Mouse (Mus musculus) forebrain, embryonic 12.5 days (tissue): ENCODE results near the gene Rpl4. TPM values are rescaled to one million over a fixed set of nuclear protein-coding genes. Genes with fewer than 3 reads are reported as not detected.
"Not testable (repeated sequence)": the region's sequence is repeated elsewhere in the genome, so short reads cannot be mapped to it uniquely, and the experiment has no call there.

Experiments
- ATAC-seq: fragments of 200-750 bp; cut with Nextera tagmentation; 2 replicates; pipeline ENCODE4 v1.8.0; 2017; ENCODE audit warnings: moderate TSS enrichment; ENCODE audit not compliant: low FRiP score
- H3K27ac ChIP-seq: fragments of 300-500 bp; sonication (generic); 2 replicates; pipeline ENCODE4 v1.5.1; 2016; ENCODE audit warnings: mild to moderate bottlenecking
- H3K27me3 ChIP-seq: fragments of 300-500 bp; sonication (generic); 2 replicates; pipeline ENCODE4 v1.6.1; 2016; ENCODE audit warnings: mild to moderate bottlenecking
- H3K36me3 ChIP-seq: fragments of 300-500 bp; sonication (generic); replicated peaks from 2 replicates; pipeline ENCODE4 v1.6.1; 2016; ENCODE audit warnings: mild to moderate bottlenecking
- H3K4me1 ChIP-seq: fragments of 300-500 bp; sonication (generic); 2 replicates; pipeline ENCODE4 v1.6.1; 2016
- H3K4me2 ChIP-seq: fragments of 300-500 bp; sonication (generic); 2 replicates; pipeline ENCODE4 v1.6.1; 2016; ENCODE audit warnings: mild to moderate bottlenecking, moderate library complexity
- H3K4me3 ChIP-seq: fragments of 300-500 bp; sonication (generic); replicated peaks from 2 replicates; pipeline ENCODE4 v1.5.1; 2016; ENCODE audit warnings: mild to moderate bottlenecking
- H3K9ac ChIP-seq: fragments of 300-500 bp; sonication (generic); 2 replicates; pipeline ENCODE4 v1.6.1; 2016; ENCODE audit warnings: mild to moderate bottlenecking
- H3K9me3 ChIP-seq: fragments of 300-500 bp; sonication (generic); 2 replicates; pipeline ENCODE4 v1.6.1; 2016
- WGBS: fragments of 180-500 bp; shearing (Covaris S2); methylation state at CpG from one replicate; pipeline ENCODE4 v1.1.7; 2016; 5-methylcytosine and 5-hydroxymethylcytosine counted together
- polyA plus RNA-seq: library from polyadenylated mRNA; unstranded; fragments of >200 nt; fragmentation: Nextera tagmentation; extraction: Ambion mirVana; gene quantifications from 2 replicates; pipeline ENCODE4 v1.2.1, GENCODE M21; 2016

Rpl4 gene
- 883 and 905 TPM in 2 replicates for polyA plus RNA-seq

DNA sequence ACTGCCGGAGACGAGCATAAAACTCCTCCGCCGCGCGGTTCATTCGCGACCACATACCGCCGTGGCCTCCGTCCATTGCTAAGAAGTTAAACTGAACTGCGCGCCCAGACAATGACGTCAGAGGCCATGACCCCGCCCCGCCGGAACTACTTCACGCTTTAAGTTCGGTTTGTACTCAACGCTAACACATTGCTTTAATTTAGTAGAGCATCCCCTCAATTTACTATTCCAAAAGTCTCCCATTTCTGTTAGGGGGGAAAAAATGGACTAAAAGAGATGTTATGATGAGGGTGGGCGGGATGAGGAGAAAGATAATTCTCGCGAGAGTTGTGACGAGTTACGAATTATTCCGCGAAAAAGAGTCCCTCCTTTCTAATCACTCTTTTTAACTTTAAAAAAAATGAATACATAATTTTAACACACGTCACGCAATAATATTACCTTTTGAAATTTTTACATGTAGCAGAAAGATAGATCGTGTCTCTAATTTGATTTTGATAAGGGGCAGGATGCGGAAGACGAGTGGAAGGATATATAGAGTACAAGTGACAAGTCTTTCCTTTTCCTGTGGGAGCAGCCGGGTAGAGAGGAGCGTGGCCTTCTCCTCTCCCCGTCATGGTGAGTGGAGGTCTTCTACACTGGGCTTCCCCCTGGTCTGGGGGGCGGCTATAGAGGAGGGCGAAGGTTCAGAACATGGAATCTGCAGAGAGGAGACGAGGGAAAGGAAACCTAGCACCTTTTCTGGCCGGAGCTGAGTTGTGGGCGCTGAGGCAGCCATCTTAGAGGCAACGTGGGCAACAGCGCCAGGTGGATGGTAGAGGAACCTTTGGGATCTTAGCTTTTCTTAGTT, at the start of gene Rpl4, which contains the start of gene Zwilch:
Rpl4 (plus strand) TSS at position 560 of the 850 bp plus-strand sequence.
Zwilch (minus strand) TSS at position 289 of the 850 bp plus-strand sequence.
- H3K4me1 ChIP-seq = peaks cover 27% of the 10 kb centered on the region
- H3K4me3 ChIP-seq = peak within 1 kb of the TSS; percentile 88
- H3K27me3 ChIP-seq = no peaks in the 10 kb centered on the region
- no peaks in the 10 kb centered on the region for H3K9me3 ChIP-seq
- ATAC-seq = peak; percentile 92
- H3K9ac ChIP-seq = peak within 1 kb of the TSS; percentile 88
- H3K36me3 ChIP-seq = peaks cover 35% of the 10 kb centered on the region
- under 1% methylated on average over 42 of the region's 42 CpGs for WGBS
- H3K27ac ChIP-seq = peak within 1 kb of the TSS; percentile 90
- H3K4me2 ChIP-seq = peak within 1 kb of the TSS; percentile 73

DNA sequence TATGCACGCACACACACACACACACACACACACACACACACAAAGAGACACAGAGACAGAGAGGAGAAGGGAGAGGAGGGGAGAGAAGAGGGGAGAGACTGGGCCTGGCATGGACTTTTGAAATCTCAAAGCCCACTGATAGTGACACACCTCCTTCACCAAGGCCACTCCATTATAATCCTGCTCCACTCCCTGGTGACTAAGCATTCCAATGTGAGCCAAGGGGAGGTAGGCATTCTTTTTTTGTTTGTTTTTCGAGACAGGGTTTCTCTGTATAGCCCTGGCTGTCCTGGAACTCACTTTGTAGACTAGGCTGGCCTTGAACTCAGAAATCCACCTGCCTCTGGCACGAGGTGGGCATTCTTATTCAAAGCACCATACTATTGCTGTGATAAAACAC, 48.3 kb upstream of the Rpl4 start:
- H3K4me3 ChIP-seq, H3K36me3 ChIP-seq, H3K9me3 ChIP-seq, H3K9ac ChIP-seq, H3K4me1 ChIP-seq, H3K4me2 ChIP-seq, H3K27ac ChIP-seq, ATAC-seq, H3K27me3 ChIP-seq: not testable (repeated sequence)
- WGBS = 64% methylated on average over 3 of the region's 3 CpGs

DNA sequence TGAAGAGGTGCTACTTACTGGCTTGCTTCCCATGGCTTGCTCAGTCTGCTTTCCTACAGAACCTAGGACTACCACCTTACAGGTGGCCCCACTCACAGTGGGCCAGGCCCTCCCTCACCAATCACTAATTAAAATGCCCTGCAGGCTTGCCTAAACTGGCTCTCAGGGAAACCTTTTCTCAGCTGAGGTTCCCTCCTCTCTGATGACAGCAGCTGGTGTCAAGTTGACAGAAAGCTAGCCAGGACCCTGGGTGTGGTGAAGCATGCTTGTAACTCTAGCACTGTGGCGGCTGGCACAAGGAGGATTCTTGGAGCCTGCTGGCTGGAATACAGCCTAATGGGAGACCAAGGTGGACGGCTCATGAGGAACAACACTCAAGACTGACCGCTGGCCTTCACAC, 47.9 kb upstream of the Rpl4 start:
- Histone ChIP-seq H3K27me3 (no peaks in the 10 kb centered on the region), H3K9me3 (no peaks in the 10 kb centered on the region), H3K9ac (no peak overlapping the region), H3K4me1 (no peaks in the 10 kb centered on the region), H3K4me2 (no peak overlapping the region), H3K4me3 (no peak overlapping the region), H3K27ac (no peak overlapping the region), H3K36me3 (no peaks in the 10 kb centered on the region)
- no peak for ATAC-seq
- WGBS = 77% methylated on average over 3 of the region's 3 CpGs

DNA sequence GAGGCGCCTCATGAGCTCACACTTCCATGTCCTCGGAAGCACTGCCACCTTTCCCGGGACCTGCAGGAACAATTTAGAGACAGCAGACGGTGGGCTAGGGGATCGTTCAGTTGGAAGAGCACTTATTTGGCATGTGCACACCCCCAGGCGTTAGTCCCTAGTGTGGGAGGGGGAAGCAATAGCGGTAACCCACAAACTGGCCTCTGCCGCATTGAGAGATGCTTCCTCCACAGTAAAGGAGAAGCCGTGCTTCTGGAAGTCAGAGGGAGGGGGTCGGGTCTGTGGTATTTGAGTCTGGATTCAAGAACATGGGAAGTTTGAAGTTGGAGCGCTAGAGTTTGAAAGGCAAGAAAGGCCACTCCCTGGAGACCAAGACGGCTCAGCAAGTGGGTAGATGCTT, 47.1 kb upstream of the Rpl4 start:
- no peaks in the 10 kb centered on the region for H3K4me1 ChIP-seq
- H3K27ac ChIP-seq = no peak overlapping the region
- H3K9me3 ChIP-seq = no peaks in the 10 kb centered on the region
- no peaks in the 10 kb centered on the region for H3K27me3 ChIP-seq
- no peak overlapping the region for H3K4me3 ChIP-seq
- H3K9ac ChIP-seq = no peak overlapping the region
- H3K36me3 ChIP-seq = no peaks in the 10 kb centered on the region
- WGBS = 79% methylated on average over 12 of the region's 12 CpGs
- no peak for ATAC-seq
- no peak overlapping the region for H3K4me2 ChIP-seq

DNA sequence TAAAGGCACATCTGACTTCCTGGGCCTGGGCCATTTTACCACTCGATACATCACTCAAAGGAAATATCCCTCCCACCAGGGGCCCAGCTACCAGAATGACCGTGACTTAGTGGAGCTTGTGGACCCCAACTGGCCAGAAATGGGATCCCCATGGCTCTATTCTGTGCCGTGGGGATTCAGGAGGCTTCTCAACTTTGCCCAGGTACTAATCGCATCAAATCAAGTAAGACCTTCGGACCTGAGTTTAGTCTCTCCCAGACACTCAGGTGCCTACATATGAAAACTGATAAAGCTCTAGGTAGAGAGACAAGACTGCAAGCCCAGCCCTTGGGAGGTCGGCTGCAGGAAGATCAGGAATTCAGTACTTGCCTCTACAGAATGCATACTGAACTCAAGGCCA, 41.6 kb upstream of the Rpl4 start:
- 84% methylated on average over 6 of the region's 6 CpGs for WGBS

DNA sequence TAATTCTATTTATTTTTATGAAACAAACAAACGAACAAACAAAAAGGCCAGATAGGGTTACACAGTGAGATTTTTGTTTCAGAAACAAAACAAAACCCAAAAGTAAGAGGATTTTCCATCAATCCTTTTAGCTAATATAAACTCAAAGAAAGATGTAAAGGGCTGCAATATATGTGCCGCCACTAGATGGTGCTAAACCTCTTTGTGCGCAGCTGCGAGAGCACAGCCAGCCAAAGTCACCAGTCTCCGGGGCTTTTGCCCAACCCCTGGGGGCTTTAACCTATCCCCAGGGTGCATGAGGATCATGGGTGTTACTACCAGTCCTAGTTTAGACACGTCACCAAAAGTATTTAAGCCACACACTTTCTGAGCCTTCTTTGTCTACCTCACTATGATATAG, 34.3 kb upstream of the Rpl4 start:
- ATAC-seq, H3K4me1 ChIP-seq, H3K4me2 ChIP-seq, H3K27ac ChIP-seq, H3K9me3 ChIP-seq, H3K4me3 ChIP-seq, H3K27me3 ChIP-seq, H3K9ac ChIP-seq: not testable (repeated sequence)
- WGBS = 9% methylated on average over 6 of the region's 6 CpGs
- peaks cover 43% of the 10 kb centered on the region for H3K36me3 ChIP-seq

More for the DNA sequence above, 41.6 kb upstream of the Rpl4 start:
- Histone ChIP-seq H3K4me3 (no peak overlapping the region), H3K4me2 (no peak overlapping the region), H3K9ac (no peak overlapping the region), H3K27ac (no peak overlapping the region), H3K4me1 (no peaks in the 10 kb centered on the region), H3K9me3 (no peaks in the 10 kb centered on the region), H3K36me3 (peaks cover 10% of the 10 kb centered on the region; the same call in 1 of the 2 replicates), H3K27me3 (no peaks in the 10 kb centered on the region)
- ATAC-seq = no peak

- no peak overlapping the region for H3K9ac ChIP-seq
- WGBS = 94% methylated on average over 9 of the region's 9 CpGs
- H3K27ac ChIP-seq = no peak overlapping the region
- no peaks in the 10 kb centered on the region for H3K4me1 ChIP-seq
- H3K36me3 ChIP-seq = peaks cover 49% of the 10 kb centered on the region
- H3K9me3 ChIP-seq = no peaks in the 10 kb centered on the region
- H3K4me3 ChIP-seq = no peak overlapping the region
- no peak overlapping the region for H3K4me2 ChIP-seq
- no peak for ATAC-seq
- H3K27me3 ChIP-seq = no peaks in the 10 kb centered on the region
Observed at GRCm38 (mm10) chr9:64139879-64140278, 33.3 kb upstream of the Rpl4 start.

DNA sequence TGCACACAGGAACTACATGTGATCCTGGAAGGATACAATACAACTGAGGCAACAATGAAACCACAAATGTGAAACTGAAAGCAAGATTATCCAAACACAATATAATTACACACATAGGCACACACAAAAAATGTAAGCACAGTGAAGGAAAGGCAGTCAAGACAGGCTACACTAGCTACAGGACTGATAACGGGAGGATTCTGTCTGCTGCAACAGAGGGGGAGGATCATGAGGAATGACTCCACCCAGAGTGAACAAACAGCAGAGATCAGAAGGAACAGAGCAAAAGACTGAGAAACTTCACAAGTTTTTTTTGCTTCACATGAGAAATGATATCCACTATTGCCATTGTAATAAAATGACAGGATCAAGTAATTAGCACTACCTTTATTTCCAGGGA, 16.5 kb upstream of the Rpl4 start:
- ATAC-seq = no peak
- Histone ChIP-seq H3K4me1 (no peaks in the 10 kb centered on the region), H3K4me3 (no peak overlapping the region), H3K9me3 (no peaks in the 10 kb centered on the region), H3K9ac (no peak overlapping the region), H3K4me2 (no peak overlapping the region), H3K27ac (no peak overlapping the region), H3K36me3 (peaks cover 65% of the 10 kb centered on the region), H3K27me3 (no peaks in the 10 kb centered on the region)
- 97% methylated on average over 1 of the region's 1 CpGs for WGBS

DNA sequence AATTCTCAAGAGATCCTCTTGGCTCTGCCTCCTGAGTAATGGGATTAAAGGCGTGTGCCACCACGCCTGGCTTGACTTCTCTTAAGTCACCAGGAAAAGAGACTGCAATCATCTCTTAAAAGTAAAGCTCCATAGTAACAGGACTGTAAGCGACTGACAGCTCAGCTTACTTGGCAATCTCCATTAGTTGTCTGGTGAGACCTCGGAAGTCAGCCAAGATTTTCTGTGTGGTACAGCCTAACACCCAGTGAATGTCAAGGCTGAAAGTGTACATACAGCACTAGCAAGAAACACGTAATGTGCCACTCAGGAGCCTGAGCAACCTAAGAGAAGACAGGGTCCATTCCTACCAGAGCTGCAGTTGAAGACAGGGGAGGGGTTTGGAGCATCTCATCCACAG, 12.7 kb upstream of the Rpl4 start:
- Histone ChIP-seq H3K4me3 (no peak overlapping the region), H3K27ac (no peak overlapping the region), H3K9me3 (no peaks in the 10 kb centered on the region), H3K4me2 (no peak overlapping the region), H3K4me1 (no peaks in the 10 kb centered on the region), H3K27me3 (no peaks in the 10 kb centered on the region), H3K36me3 (peaks cover 58% of the 10 kb centered on the region), H3K9ac (no peak overlapping the region)
- 93% methylated on average over 5 of the region's 5 CpGs for WGBS
- no peak for ATAC-seq

GRCm38 (mm10) chr9:64169967-64170366, 3.2 kb upstream of the Rpl4 start:
- not testable (repeated sequence) for H3K4me2 ChIP-seq, H3K9me3 ChIP-seq, H3K9ac ChIP-seq, H3K36me3 ChIP-seq, H3K27ac ChIP-seq, H3K27me3 ChIP-seq, ATAC-seq, H3K4me3 ChIP-seq
- WGBS = 100% methylated on average over 3 of the region's 3 CpGs
- peaks cover 26% of the 10 kb centered on the region for H3K4me1 ChIP-seq

DNA sequence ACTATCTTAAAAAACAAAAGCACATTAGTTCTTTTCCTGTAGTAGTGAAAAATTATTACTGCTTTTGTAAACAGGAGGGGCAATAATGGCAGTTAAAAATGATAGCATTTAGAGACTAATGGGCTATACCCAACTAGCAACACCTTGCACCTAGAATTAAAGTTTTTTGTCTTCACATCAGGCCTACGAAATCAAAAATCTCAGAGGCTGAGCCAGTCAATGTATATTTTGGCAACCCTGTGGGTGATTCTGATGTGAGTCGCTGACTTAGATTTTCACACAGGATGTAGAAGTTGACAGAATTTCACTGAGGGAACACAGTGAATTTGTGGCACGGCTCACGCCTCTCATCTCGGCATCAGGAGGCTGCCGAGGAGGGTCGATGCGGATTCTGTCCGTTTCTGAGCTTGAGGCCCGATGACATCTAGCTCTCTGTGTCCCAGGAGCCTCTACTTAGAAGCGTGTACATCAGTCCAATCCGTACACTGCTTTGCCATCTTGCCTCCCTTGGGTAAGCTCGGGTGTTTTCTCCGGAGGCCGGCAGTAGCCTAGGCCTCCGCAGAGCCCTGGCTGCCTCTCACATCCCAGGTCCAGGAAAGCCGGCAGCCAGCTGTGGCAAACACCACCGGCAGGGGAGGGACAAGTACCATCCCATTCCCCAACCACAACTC, 895 bp upstream of the Rpl4 start:
- H3K4me3 ChIP-seq = peak overlapping the region; percentile 88
- WGBS = 4% methylated on average over 18 of the region's 18 CpGs
- ATAC-seq = peak; percentile 52; the same call in 1 of the 2 replicates

GRCm38 (mm10) chr9:64173666-64174220, 568 bp downstream of the Rpl4 start:
- Histone ChIP-seq H3K36me3 (peaks cover 42% of the 10 kb centered on the region), H3K4me3 (peak overlapping the region; percentile 88), H3K4me2 (peak overlapping the region; percentile 73), H3K27ac (peak overlapping the region; percentile 73), H3K4me1 (peaks cover 29% of the 10 kb centered on the region), H3K9ac (peak overlapping the region; percentile 88), H3K27me3 (no peaks in the 10 kb centered on the region), H3K9me3 (no peaks in the 10 kb centered on the region)
- under 1% methylated on average over 16 of the region's 16 CpGs for WGBS
- ATAC-seq = no peak

More for the DNA sequence above, 895 bp upstream of the Rpl4 start:
- H3K27me3 ChIP-seq = no peaks in the 10 kb centered on the region
- H3K9ac ChIP-seq = peak overlapping the region; percentile 88
- peak overlapping the region; percentile 73 for H3K4me2 ChIP-seq
- H3K27ac ChIP-seq = peak overlapping the region; percentile 90
- peaks cover 28% of the 10 kb centered on the region for H3K36me3 ChIP-seq
- no peaks in the 10 kb centered on the region for H3K9me3 ChIP-seq
- H3K4me1 ChIP-seq = peaks cover 27% of the 10 kb centered on the region
